Mouse (Mus musculus): ENCODE data around the gene Gatd1. TPM values are rescaled to one million over a fixed set of nuclear protein-coding genes. Genes with fewer than 3 reads are reported as not detected.

Gatd1 gene
- polyA plus RNA-seq, 1 experiment from 2014 or later: 61.4 TPM

DNA sequence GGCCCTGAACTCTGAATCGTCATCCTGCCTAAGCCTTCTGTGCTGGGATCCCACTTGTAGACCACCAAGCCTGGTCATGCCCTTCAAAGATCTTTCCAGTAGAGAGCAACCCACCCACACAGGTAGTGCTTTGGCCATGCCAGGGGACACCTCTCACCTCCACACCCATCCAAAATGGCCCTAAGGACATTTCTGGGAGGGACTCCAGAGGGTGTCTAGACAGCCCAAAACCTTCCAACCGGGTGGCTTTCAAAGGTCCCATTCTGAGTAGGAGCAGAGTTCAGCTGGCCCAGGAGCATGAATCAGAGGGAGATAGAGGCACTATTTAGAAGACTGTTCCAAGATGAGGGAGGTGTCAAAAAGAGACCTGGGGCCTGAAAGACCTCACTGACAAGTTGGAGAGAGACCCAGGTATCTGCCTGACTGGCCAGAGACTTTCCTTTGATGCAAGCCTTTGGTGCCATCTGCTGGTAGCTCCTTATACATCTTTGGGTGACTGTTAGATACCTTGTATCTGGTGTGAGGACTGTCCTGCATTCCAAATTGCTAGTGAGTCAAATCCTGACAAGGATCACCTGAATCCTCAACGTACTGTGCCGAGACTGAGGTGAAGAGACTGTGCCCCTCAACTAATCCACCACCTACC, 50.7 kb downstream of the Gatd1 start:
- H3K4me1 ChIP-seq (ENCODE audit: control insufficient read depth, insufficient read depth, low read length): no peaks in the 10 kb centered on the region
- H3K4me2 ChIP-seq (replicated peaks; ENCODE audit: low read depth, low read length): no peak overlapping the region
- no peak overlapping the region for H3K27ac ChIP-seq (ENCODE audit: low read length)
- ATAC-seq (ENCODE audit: insufficient number of reproducible peaks, insufficient read depth, low FRiP score, low read depth): no peak
- no peaks in the 10 kb centered on the region for H3K36me3 ChIP-seq (ENCODE audit: control insufficient read depth, insufficient read depth, low read length)
- no peaks in the 10 kb centered on the region for H3K9me3 ChIP-seq (ENCODE audit: control insufficient read depth, low read depth, low read length)
- 59% methylated on average over 4 of the region's 4 CpGs for WGBS
- no peaks in the 10 kb centered on the region for H3K27me3 ChIP-seq (ENCODE audit: control insufficient read depth, insufficient read depth, low read length)
- no peak overlapping the region for H3K9ac ChIP-seq (replicated peaks; ENCODE audit: low read depth, low read length)
- H3K4me3 ChIP-seq (ENCODE audit: low read depth, low read length): no peak overlapping the region

DNA sequence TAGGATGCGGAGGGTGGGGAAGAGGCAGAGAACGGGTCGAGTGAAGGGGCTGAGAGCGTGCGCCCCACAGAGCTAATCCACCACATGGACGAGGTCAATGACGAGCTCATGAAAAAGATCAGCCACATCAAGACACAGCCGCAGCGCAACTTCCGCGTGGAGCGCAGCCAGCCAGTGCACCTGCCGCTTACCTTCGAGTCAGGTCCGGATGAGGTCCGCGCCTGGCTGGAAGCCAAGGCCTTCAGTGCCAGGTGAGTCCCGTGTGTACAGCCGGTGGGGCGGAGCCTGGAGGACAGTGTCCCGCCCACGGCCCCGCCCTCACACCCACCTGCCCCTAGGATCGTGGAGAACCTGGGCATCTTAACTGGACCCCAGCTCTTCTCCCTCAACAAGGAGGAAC, 52.4 kb downstream of the Gatd1 start:
- ATAC-seq (ENCODE audit: insufficient number of reproducible peaks, insufficient read depth, low FRiP score, low read depth): peak; percentile 68; the same call in 1 of the 2 replicates
- no peaks in the 10 kb centered on the region for H3K4me1 ChIP-seq (ENCODE audit: control insufficient read depth, insufficient read depth, low read length)
- H3K27ac ChIP-seq (ENCODE audit: low read length): no peak overlapping the region
- no peaks in the 10 kb centered on the region for H3K9me3 ChIP-seq (ENCODE audit: control insufficient read depth, low read depth, low read length)
- 18% methylated on average over 24 of the region's 24 CpGs for WGBS
- H3K4me3 ChIP-seq (ENCODE audit: low read depth, low read length): no peak overlapping the region
- H3K9ac ChIP-seq (replicated peaks; ENCODE audit: low read depth, low read length): no peak overlapping the region
- H3K36me3 ChIP-seq (ENCODE audit: control insufficient read depth, insufficient read depth, low read length): no peaks in the 10 kb centered on the region
- H3K4me2 ChIP-seq (replicated peaks; ENCODE audit: low read depth, low read length): no peak overlapping the region
- no peaks in the 10 kb centered on the region for H3K27me3 ChIP-seq (ENCODE audit: control insufficient read depth, insufficient read depth, low read length)

Other genes starting within 250 kb of the Gatd1 start
- 165 and 181 TPM in 2 replicates for gene Rnh1, start 241.3 kb downstream of the Gatd1 start, polyA plus RNA-seq (2014; fragmentation: Nextera tagmentation; extraction: Ambion mirVana)
- 79.4 and 85.5 TPM in 2 replicates for gene Hras, start 220.1 kb downstream of the Gatd1 start, polyA plus RNA-seq (2014; fragmentation: Nextera tagmentation; extraction: Ambion mirVana)
- 5.3 and 6.1 TPM in 2 replicates for gene Lrrc56, start 220.0 kb downstream of the Gatd1 start, polyA plus RNA-seq (2014; fragmentation: Nextera tagmentation; extraction: Ambion mirVana)
- 1.7 and 2.3 TPM in 2 replicates for gene Lmntd2, start 200.1 kb downstream of the Gatd1 start, polyA plus RNA-seq (2014; fragmentation: Nextera tagmentation; extraction: Ambion mirVana)
- gene Rassf7, start 198.3 kb downstream of the Gatd1 start, polyA plus RNA-seq (2014; fragmentation: Nextera tagmentation; extraction: Ambion mirVana): 57.2 and 59.2 TPM in 2 replicates
- 69.0 and 72.1 TPM in 2 replicates for gene Phrf1, start 185.4 kb downstream of the Gatd1 start, polyA plus RNA-seq (2014; fragmentation: Nextera tagmentation; extraction: Ambion mirVana)
- gene Irf7, start 147.7 kb downstream of the Gatd1 start, polyA plus RNA-seq (2014; fragmentation: Nextera tagmentation; extraction: Ambion mirVana): 1.4 and 1.6 TPM in 2 replicates
- gene Cdhr5, start 137.3 kb downstream of the Gatd1 start, polyA plus RNA-seq (2014; fragmentation: Nextera tagmentation; extraction: Ambion mirVana): 1.6 and 1.7 TPM in 2 replicates
- gene Sct, start 135.0 kb downstream of the Gatd1 start, polyA plus RNA-seq (2014; fragmentation: Nextera tagmentation; extraction: Ambion mirVana): 9.1 and 10.5 TPM in 2 replicates
- gene Drd4, start 122.1 kb downstream of the Gatd1 start, polyA plus RNA-seq (2014; fragmentation: Nextera tagmentation; extraction: Ambion mirVana): 0.20 and 0.35 TPM in 2 replicates
- gene Deaf1, start 86.4 kb downstream of the Gatd1 start, polyA plus RNA-seq (2014; fragmentation: Nextera tagmentation; extraction: Ambion mirVana): 80.2 and 82.9 TPM in 2 replicates
- gene Tmem80, start 86.4 kb downstream of the Gatd1 start, polyA plus RNA-seq (2014; fragmentation: Nextera tagmentation; extraction: Ambion mirVana): 30.8 and 32.4 TPM in 2 replicates
- gene Eps8l2, start 75.3 kb downstream of the Gatd1 start, polyA plus RNA-seq (2014; fragmentation: Nextera tagmentation; extraction: Ambion mirVana): 28.1 and 30.6 TPM in 2 replicates
- 252 and 262 TPM in 2 replicates for gene Taldo1, start 21.9 kb downstream of the Gatd1 start, polyA plus RNA-seq (2014; fragmentation: Nextera tagmentation; extraction: Ambion mirVana)
- 1.8 and 1.9 TPM in 2 replicates for gene Cend1, start 15.4 kb upstream of the Gatd1 start, polyA plus RNA-seq (2014; fragmentation: Nextera tagmentation; extraction: Ambion mirVana)
- 31.5 and 34.0 TPM in 2 replicates for gene Slc25a22, start 23.8 kb upstream of the Gatd1 start, polyA plus RNA-seq (2014; fragmentation: Nextera tagmentation; extraction: Ambion mirVana)
- 8.5 and 10.1 TPM in 2 replicates for gene Pidd1, start 29.9 kb upstream of the Gatd1 start, polyA plus RNA-seq (2014; fragmentation: Nextera tagmentation; extraction: Ambion mirVana)
- gene Rplp2, start 33.2 kb upstream of the Gatd1 start, polyA plus RNA-seq (2014; fragmentation: Nextera tagmentation; extraction: Ambion mirVana): 1,504 and 1,535 TPM in 2 replicates
- 21.7 and 26.0 TPM in 2 replicates for gene Pnpla2, start 41.1 kb upstream of the Gatd1 start, polyA plus RNA-seq (2014; fragmentation: Nextera tagmentation; extraction: Ambion mirVana)
- 15.5 and 20.2 TPM in 2 replicates for gene Cracr2b, start 47.0 kb upstream of the Gatd1 start, polyA plus RNA-seq (2014; fragmentation: Nextera tagmentation; extraction: Ambion mirVana)
- gene Cd151, start 53.3 kb upstream of the Gatd1 start, polyA plus RNA-seq (2014; fragmentation: Nextera tagmentation; extraction: Ambion mirVana): 87.0 and 94.0 TPM in 2 replicates
- gene Polr2l, start 61.0 kb upstream of the Gatd1 start, polyA plus RNA-seq (2014; fragmentation: Nextera tagmentation; extraction: Ambion mirVana): 65.1 and 72.3 TPM in 2 replicates
- 72.1 and 76.7 TPM in 2 replicates for gene Tspan4, start 61.1 kb upstream of the Gatd1 start, polyA plus RNA-seq (2014; fragmentation: Nextera tagmentation; extraction: Ambion mirVana)
- gene Chid1, start 125.7 kb upstream of the Gatd1 start, polyA plus RNA-seq (2014; fragmentation: Nextera tagmentation; extraction: Ambion mirVana): 37.4 and 38.3 TPM in 2 replicates
- 70.4 and 71.8 TPM in 2 replicates for gene Ap2a2, start 148.0 kb upstream of the Gatd1 start, polyA plus RNA-seq (2014; fragmentation: Nextera tagmentation; extraction: Ambion mirVana)
- gene Muc6, start 241.2 kb upstream of the Gatd1 start, polyA plus RNA-seq (2014; fragmentation: Nextera tagmentation; extraction: Ambion mirVana): 1.2 and 1.6 TPM in 2 replicates

All from stomach, embryonic 14.5 days (tissue).